Mouse (Mus musculus): ENCODE measurements at regions not wholly inside any gene's neighbourhood (a gene's known extent, or its start where the extent isn't known, plus 50 kb on each side); places are given as distances from the start of the nearest gene placed in this dataset.

DNA sequence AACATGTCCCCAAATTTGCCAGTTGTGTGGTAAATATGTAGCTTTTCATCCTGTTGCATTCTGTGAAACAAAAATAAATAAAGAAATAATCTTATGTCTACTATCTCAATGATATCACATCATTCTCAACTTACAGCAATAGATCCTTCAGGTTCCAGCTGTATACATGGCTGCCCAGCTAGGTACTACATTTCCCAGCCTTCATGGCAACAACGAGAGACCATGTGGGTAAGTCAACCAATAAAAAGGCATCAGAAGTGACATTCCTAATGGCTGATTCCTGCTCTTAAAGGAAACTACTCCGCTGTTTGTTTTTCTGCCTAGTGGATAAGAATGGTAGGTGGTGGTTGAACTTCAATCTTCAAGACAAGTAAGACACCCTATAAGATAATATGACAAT, 82.5 kb upstream of the Rai2 start:
- TF ChIP-seq EP300 (IDR thresholded peaks at IDR 0.05) (no peak), CTCF (IDR thresholded peaks at IDR 0.05) (no peak)
